Comparison of ENCODE assay signal across 8 mouse cellular contexts in the genomic region with DNA sequence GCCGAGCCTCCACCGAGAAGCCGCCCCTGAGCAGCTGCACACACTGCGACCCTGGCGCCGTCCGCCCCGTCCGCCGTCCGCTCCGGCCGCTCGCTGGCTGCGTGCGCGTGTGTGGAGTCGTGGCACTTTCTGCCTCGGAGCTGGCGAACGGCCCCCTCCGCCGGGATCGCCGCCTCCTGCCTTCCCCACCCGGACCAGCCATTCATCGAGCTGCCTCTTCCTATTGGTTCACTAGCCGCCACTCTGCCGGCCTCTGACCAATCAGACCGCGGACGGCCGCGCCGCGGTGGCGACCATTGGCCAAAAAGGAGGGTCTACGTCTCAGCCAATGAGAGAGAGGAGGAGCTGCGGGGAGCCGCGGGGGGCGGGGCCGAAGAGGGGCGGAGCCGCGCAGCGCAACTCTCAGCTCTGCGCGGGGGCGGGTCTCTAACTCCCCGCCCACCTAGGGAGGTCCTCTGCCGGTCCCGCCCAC. TPM values are rescaled to one million over a fixed set of nuclear protein-coding genes. Genes with fewer than 3 reads are reported as not detected.
A peak's percentile ranks its signal among the peaks of the same experiment; 100 is the strongest.
DNase-seq lines count a peak whose midpoint lies in the region; ATAC-seq lines count a peak whose summit lies in the region.

A gene (minus strand): TSS at position 184 of the 472 bp plus-strand sequence.

- peak; percentile 99 for ATAC-seq in hindbrain, embryonic 15.5 days (ENCODE audit: low FRiP score, low read depth)

- peaks cover 23% of the 10 kb centered on the region for H3K4me1 ChIP-seq in hindbrain, embryonic 15.5 days (replicated peaks)

- WGBS in hindbrain, embryonic 15.5 days, result 1% methylated on average over 51 of the region's 53 CpGs

- H3K27ac ChIP-seq in hindbrain, embryonic 15.5 days (replicated peaks), result peak within 1 kb of the TSS; percentile 88

- peak within 1 kb of the TSS; percentile 71 for H3K4me2 ChIP-seq in hindbrain, embryonic 15.5 days

- DNase-seq in T-cell, adult 2 months (ENCODE audit: low spot score), result peak; percentile 99
- DNase-seq in cerebellum, postnatal 36 days, result peak; percentile 96 to 99
- DNase-seq in frontal cortex, postnatal 36 days (ENCODE audit: low spot score in 2 of 2), result peak; percentile 96 to 98
- peak; percentile 99 for DNase-seq in left cerebral cortex, adult 11 months (ENCODE audit: low spot score)
- DNase-seq in lung, postnatal 4 days, result peak; percentile 99 to 100
- peak; percentile 96 for DNase-seq in retina, postnatal 7 days (ENCODE audit: low read depth, low spot score)
- DNase-seq in urinary bladder, adult 2 months (ENCODE audit: low spot score), result peak; percentile 97

- no peaks in the 10 kb centered on the region for H3K36me3 ChIP-seq in hindbrain, embryonic 15.5 days

- H3K4me3 ChIP-seq in hindbrain, embryonic 15.5 days, result peak within 1 kb of the TSS; percentile 90

- peak within 1 kb of the TSS; percentile 71 for H3K9ac ChIP-seq in hindbrain, embryonic 15.5 days

- H3K27me3 ChIP-seq in hindbrain, embryonic 15.5 days, result no peaks in the 10 kb centered on the region

- H3K9me3 ChIP-seq in hindbrain, embryonic 15.5 days, result no peaks in the 10 kb centered on the region

RNA-seq across cellular contexts. Expression of the gene that starts here (rescaled TPM):
- polyA plus RNA-seq in hindbrain, embryonic 15.5 days (2015; fragmentation: Nextera tagmentation; extraction: Ambion mirVana), result 32.3 and 37.5 TPM in 2 replicates
- polyA plus RNA-seq in urinary bladder, adult 2 months (2012; rRNA removed), result 163 and 206 TPM in 2 replicates

Comparison
In these comparisons a context has a peak if more than half of its experiments do, and no peak if none do; other contexts are left out.
1. Peak in every context shown above with its lines: DNase-seq, ATAC-seq, H3K4me3 ChIP-seq and H3K27ac ChIP-seq.